Mouse (Mus musculus): ENCODE measurements around the gene Cyp4v3. TPM values are rescaled to one million over a fixed set of nuclear protein-coding genes. Genes with fewer than 3 reads are reported as not detected.
A peak's percentile ranks its signal among the peaks of the same experiment; 100 is the strongest.

Gene Cyp4v3
- polyA plus RNA-seq (2014; fragmentation: Nextera tagmentation; extraction: Ambion mirVana): 0.71 and 1.1 TPM in 2 replicates

GRCm38 (mm10) chr8:45332685-45333409, at the start of gene Cyp4v3:
Cyp4v3 (minus strand) TSS chr8:45333216.
- peak within 1 kb of the TSS; percentile 92 for H3K4me2 ChIP-seq (replicated peaks; ENCODE audit: low read depth, low read length)
- no peaks in the 10 kb centered on the region for H3K9me3 ChIP-seq (ENCODE audit: control insufficient read depth, low read length)
- under 1% methylated on average over 44 of the region's 44 CpGs for WGBS
- ATAC-seq (ENCODE audit: low FRiP score): peak; percentile 84
- 0 out of 2 replicates have a peak, but pooled peaks cover 2% of the 10 kb centered on the region for H3K4me1 ChIP-seq (replicated peaks; ENCODE audit: control insufficient read depth, insufficient read depth, low read length)
- H3K27ac ChIP-seq (ENCODE audit: low read depth, low read length): no peak within 1 kb of the TSS
- no peaks in the 10 kb centered on the region for H3K36me3 ChIP-seq (ENCODE audit: control insufficient read depth, insufficient read depth, low read length)
- H3K9ac ChIP-seq (ENCODE audit: low read depth, low read length): peak within 1 kb of the TSS; percentile 64
- peak; percentile 71 for DNase-seq (ENCODE audit: low spot score)
- H3K4me3 ChIP-seq (ENCODE audit: low read depth, low read length): peak within 1 kb of the TSS; percentile 64
- peaks cover 3% of the 10 kb centered on the region; the same call in 1 of the 2 replicates for H3K27me3 ChIP-seq (ENCODE audit: control insufficient read depth, insufficient read depth, low read length)

DNA sequence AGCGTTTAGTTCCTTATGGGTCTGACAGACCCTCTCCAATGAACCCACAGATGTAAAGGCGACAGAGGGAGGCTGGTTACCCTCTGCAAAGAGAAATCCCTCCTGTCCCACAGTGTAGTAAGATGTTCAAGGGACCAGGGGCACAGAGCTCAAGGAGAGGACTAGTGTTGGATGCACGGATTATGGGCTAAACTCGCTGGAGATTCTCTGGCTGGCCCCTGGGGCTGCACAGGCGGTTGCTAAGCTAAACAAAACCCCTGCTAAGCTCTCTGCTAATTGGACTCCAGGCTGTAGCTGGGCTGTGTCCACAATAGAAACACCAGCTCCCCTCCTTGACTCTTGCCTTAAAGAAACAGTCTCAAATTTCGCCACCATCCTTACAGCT, 48.9 kb upstream of the Cyp4v3 start, which contains the start of gene Fam149a:
Fam149a (minus strand) TSS at position 329 of the 385 bp plus-strand sequence.
- Histone ChIP-seq H3K4me2 (replicated peaks; ENCODE audit: low read depth, low read length) (peak within 1 kb of the TSS; percentile 90), H3K9ac (ENCODE audit: low read depth, low read length) (peak within 1 kb of the TSS; percentile 44), H3K36me3 (ENCODE audit: control insufficient read depth, insufficient read depth, low read length) (no peaks in the 10 kb centered on the region), H3K4me1 (replicated peaks; ENCODE audit: control insufficient read depth, insufficient read depth, low read length) (peaks cover 8% of the 10 kb centered on the region; the same call in 1 of the 2 replicates), H3K4me3 (ENCODE audit: low read depth, low read length) (peak within 1 kb of the TSS; percentile 39), H3K27me3 (ENCODE audit: control insufficient read depth, insufficient read depth, low read length) (no peaks in the 10 kb centered on the region), H3K9me3 (ENCODE audit: control insufficient read depth, low read length) (no peaks in the 10 kb centered on the region), H3K27ac (ENCODE audit: low read depth, low read length) (no peak within 1 kb of the TSS)
- WGBS: 5% methylated on average over 6 of the region's 6 CpGs
- no peak for DNase-seq (ENCODE audit: low spot score)
- peak; percentile 70 for ATAC-seq (ENCODE audit: low FRiP score)

GRCm38 (mm10) chr8:45381075-45381962, 48.3 kb upstream of the Cyp4v3 start:
- Histone ChIP-seq H3K4me3 (ENCODE audit: low read depth, low read length) (peak overlapping the region; percentile 39), H3K27me3 (ENCODE audit: control insufficient read depth, insufficient read depth, low read length) (no peaks in the 10 kb centered on the region), H3K9me3 (ENCODE audit: control insufficient read depth, low read length) (no peaks in the 10 kb centered on the region), H3K9ac (ENCODE audit: low read depth, low read length) (peak overlapping the region; percentile 44), H3K27ac (ENCODE audit: low read depth, low read length) (no peak overlapping the region), H3K4me1 (replicated peaks; ENCODE audit: control insufficient read depth, insufficient read depth, low read length) (peaks cover 8% of the 10 kb centered on the region; the same call in 1 of the 2 replicates), H3K4me2 (replicated peaks; ENCODE audit: low read depth, low read length) (peak overlapping the region; percentile 90), H3K36me3 (ENCODE audit: control insufficient read depth, insufficient read depth, low read length) (no peaks in the 10 kb centered on the region)
- ATAC-seq (ENCODE audit: low FRiP score) (peak; percentile 69), DNase-seq (ENCODE audit: low spot score) (peak; percentile 49)
- 1% methylated on average over 38 of the region's 38 CpGs for WGBS

DNA sequence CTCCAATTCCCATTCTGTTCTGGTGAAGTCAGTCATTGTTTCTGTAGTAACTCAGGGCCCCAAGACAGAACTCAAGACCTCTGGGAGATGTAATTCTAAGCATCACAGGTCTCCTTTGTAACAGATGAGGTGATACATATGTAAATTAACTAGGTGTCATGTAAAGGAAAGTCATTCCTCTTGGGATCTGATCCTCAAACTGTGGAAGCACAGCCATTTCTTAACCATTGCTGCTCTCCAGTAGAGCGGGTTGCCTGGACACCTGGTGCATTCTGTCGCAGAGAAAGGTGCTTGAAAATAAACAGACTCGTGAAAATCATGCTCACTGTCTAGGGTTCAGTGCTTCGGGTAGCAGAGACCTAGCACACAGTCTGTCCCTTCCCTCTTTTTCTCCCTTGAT, 47.6 kb upstream of the Cyp4v3 start:
- no peak overlapping the region for H3K9ac ChIP-seq (ENCODE audit: low read depth, low read length)
- H3K36me3 ChIP-seq (ENCODE audit: control insufficient read depth, insufficient read depth, low read length): no peaks in the 10 kb centered on the region
- ATAC-seq (ENCODE audit: low FRiP score) (no peak), DNase-seq (ENCODE audit: low spot score) (no peak)
- no peak overlapping the region for H3K4me2 ChIP-seq (replicated peaks; ENCODE audit: low read depth, low read length)
- no peak overlapping the region for H3K27ac ChIP-seq (ENCODE audit: low read depth, low read length)
- no peak overlapping the region for H3K4me3 ChIP-seq (ENCODE audit: low read depth, low read length)
- peaks cover 8% of the 10 kb centered on the region; the same call in 1 of the 2 replicates for H3K4me1 ChIP-seq (replicated peaks; ENCODE audit: control insufficient read depth, insufficient read depth, low read length)
- 12% methylated on average over 4 of the region's 4 CpGs for WGBS
- no peaks in the 10 kb centered on the region for H3K9me3 ChIP-seq (ENCODE audit: control insufficient read depth, low read length)
- no peaks in the 10 kb centered on the region for H3K27me3 ChIP-seq (ENCODE audit: control insufficient read depth, insufficient read depth, low read length)

DNA sequence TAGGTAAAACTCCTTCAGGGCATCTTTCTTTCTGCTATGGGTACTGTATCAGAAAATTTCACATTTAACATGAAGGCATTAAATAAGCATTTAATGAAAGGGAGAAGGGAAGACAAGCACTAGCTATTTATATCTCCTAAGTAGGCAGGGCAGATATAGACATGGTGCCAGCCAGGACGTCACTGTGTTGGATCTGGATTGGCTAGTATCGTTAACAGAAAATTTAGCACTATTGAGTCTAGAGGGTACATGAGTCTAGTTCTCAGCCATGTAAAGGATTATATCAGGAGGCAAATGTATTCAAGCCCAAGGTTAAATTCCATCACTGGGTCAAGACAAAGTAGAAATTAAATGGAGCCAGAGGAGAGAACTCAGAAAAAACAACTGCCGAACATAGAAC, 41.1 kb upstream of the Cyp4v3 start:
- DNase-seq (ENCODE audit: low spot score): no peak
- ATAC-seq (ENCODE audit: low FRiP score): no peak
- 87% methylated on average over 3 of the region's 3 CpGs for WGBS

DNA sequence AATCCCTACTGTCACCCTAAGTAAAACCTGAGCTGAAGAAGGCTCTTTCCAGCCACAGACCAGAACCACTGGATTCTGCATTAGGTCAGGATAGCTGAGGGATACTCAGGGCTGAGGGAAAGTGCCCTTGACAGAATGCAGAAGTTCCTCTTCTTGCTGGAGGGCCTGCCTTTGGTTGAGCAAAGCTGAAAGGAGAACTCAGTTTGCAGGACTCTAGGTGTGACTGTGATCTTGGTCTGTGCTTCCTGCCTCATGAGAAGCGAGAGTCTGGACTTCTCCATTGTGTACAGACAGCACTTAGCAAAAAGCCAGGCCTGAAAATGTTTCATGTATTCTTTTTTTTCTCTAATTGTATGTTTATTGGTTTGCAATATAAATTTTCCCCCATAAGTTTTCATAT, 34.1 kb upstream of the Cyp4v3 start:
- no peaks in the 10 kb centered on the region for H3K27me3 ChIP-seq (ENCODE audit: control insufficient read depth, insufficient read depth, low read length)
- H3K9me3 ChIP-seq (ENCODE audit: control insufficient read depth, low read length): no peaks in the 10 kb centered on the region
- DNase-seq (ENCODE audit: low spot score): no peak
- no peak overlapping the region for H3K4me3 ChIP-seq (ENCODE audit: low read depth, low read length)
- H3K36me3 ChIP-seq (ENCODE audit: control insufficient read depth, insufficient read depth, low read length): no peaks in the 10 kb centered on the region
- no peak overlapping the region for H3K9ac ChIP-seq (ENCODE audit: low read depth, low read length)
- 89% methylated on average over 1 of the region's 1 CpGs for WGBS
- ATAC-seq (ENCODE audit: low FRiP score): no peak
- H3K4me1 ChIP-seq (replicated peaks; ENCODE audit: control insufficient read depth, insufficient read depth, low read length): no peaks in the 10 kb centered on the region
- H3K27ac ChIP-seq (ENCODE audit: low read depth, low read length): no peak overlapping the region
- no peak overlapping the region for H3K4me2 ChIP-seq (replicated peaks; ENCODE audit: low read depth, low read length)

More for the DNA sequence above, 41.1 kb upstream of the Cyp4v3 start:
- no peaks in the 10 kb centered on the region for H3K4me1 ChIP-seq (replicated peaks; ENCODE audit: control insufficient read depth, insufficient read depth, low read length)
- no peak overlapping the region for H3K4me3 ChIP-seq (ENCODE audit: low read depth, low read length)
- H3K9ac ChIP-seq (ENCODE audit: low read depth, low read length): no peak overlapping the region
- H3K4me2 ChIP-seq (replicated peaks; ENCODE audit: low read depth, low read length): no peak overlapping the region
- H3K36me3 ChIP-seq (ENCODE audit: control insufficient read depth, insufficient read depth, low read length): no peaks in the 10 kb centered on the region
- H3K9me3 ChIP-seq (ENCODE audit: control insufficient read depth, low read length): no peaks in the 10 kb centered on the region
- no peaks in the 10 kb centered on the region for H3K27me3 ChIP-seq (ENCODE audit: control insufficient read depth, insufficient read depth, low read length)
- H3K27ac ChIP-seq (ENCODE audit: low read depth, low read length): no peak overlapping the region

DNA sequence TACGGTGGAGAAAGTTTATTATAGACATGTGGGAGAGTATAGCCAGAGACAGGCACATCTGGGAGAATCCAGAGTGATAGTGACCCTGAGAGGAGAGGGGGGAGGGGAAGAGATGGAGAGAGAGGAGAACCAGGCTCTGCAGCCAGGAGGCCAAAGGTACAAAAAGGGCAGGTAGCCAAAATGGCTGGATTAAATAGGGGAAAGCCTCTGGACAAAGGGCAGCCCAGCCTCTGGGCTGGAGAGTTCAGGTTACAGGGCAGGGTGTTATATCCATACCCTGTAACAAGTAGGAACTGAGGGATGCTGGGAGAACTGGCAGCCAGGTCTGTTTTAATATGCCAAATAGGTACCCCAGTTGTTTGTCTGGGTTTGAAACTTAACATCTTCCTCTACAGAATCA, 30.2 kb upstream of the Cyp4v3 start:
- no peak for ATAC-seq (ENCODE audit: low FRiP score)

GRCm38 (mm10) chr8:45362323-45362722, 29.3 kb upstream of the Cyp4v3 start:
- no peaks in the 10 kb centered on the region for H3K27me3 ChIP-seq (ENCODE audit: control insufficient read depth, insufficient read depth, low read length)
- DNase-seq (ENCODE audit: low spot score) (peak; percentile 38), ATAC-seq (ENCODE audit: low FRiP score) (no peak)
- H3K9me3 ChIP-seq (ENCODE audit: control insufficient read depth, low read length): no peaks in the 10 kb centered on the region
- H3K4me1 ChIP-seq (replicated peaks; ENCODE audit: control insufficient read depth, insufficient read depth, low read length): no peaks in the 10 kb centered on the region
- H3K27ac ChIP-seq (ENCODE audit: low read depth, low read length): no peak overlapping the region
- H3K4me3 ChIP-seq (ENCODE audit: low read depth, low read length): no peak overlapping the region
- 65% methylated on average over 6 of the region's 6 CpGs for WGBS
- H3K36me3 ChIP-seq (ENCODE audit: control insufficient read depth, insufficient read depth, low read length): no peaks in the 10 kb centered on the region
- H3K9ac ChIP-seq (ENCODE audit: low read depth, low read length): no peak overlapping the region
- H3K4me2 ChIP-seq (replicated peaks; ENCODE audit: low read depth, low read length): no peak overlapping the region

More for the DNA sequence above, 30.2 kb upstream of the Cyp4v3 start:
- DNase-seq (ENCODE audit: low spot score): no peak
- no peaks in the 10 kb centered on the region for H3K9me3 ChIP-seq (ENCODE audit: control insufficient read depth, low read length)
- H3K27me3 ChIP-seq (ENCODE audit: control insufficient read depth, insufficient read depth, low read length): no peaks in the 10 kb centered on the region
- H3K36me3 ChIP-seq (ENCODE audit: control insufficient read depth, insufficient read depth, low read length): no peaks in the 10 kb centered on the region
- no peak overlapping the region for H3K9ac ChIP-seq (ENCODE audit: low read depth, low read length)
- no peak overlapping the region for H3K27ac ChIP-seq (ENCODE audit: low read depth, low read length)
- no peak overlapping the region for H3K4me2 ChIP-seq (replicated peaks; ENCODE audit: low read depth, low read length)
- no peak overlapping the region for H3K4me3 ChIP-seq (ENCODE audit: low read depth, low read length)
- WGBS: 97% methylated on average over 1 of the region's 1 CpGs
- no peaks in the 10 kb centered on the region for H3K4me1 ChIP-seq (replicated peaks; ENCODE audit: control insufficient read depth, insufficient read depth, low read length)
